Mouse (Mus musculus) limb, embryonic 11.5 days (tissue): Measurements from ENCODE around the gene Gxylt2. TPM values are rescaled to one million over a fixed set of nuclear protein-coding genes. Genes with fewer than 3 reads are reported as not detected.

Source experiments
- ATAC-seq: fragments of 200-750 bp; cut with Nextera tagmentation; 2 replicates; pipeline ENCODE4 v1.8.0; 2017; ENCODE audit warnings: low read depth; ENCODE audit not compliant: insufficient number of reproducible peaks, low FRiP score, low TSS enrichment
- DNase-seq: peaks from one replicate; pipeline ENCODE4 v3.0.0-alpha.2; 2015; ENCODE audit warnings: low spot score
- H3K27ac ChIP-seq: fragments of 300-500 bp; sonication (generic); replicated peaks from 2 replicates; pipeline ENCODE4 v1.5.1; 2014; ENCODE audit warnings: low read depth, mild to moderate bottlenecking, low read length
- H3K27me3 ChIP-seq: fragments of 300-500 bp; sonication (generic); 2 replicates; pipeline ENCODE4 v1.6.1; 2014; ENCODE audit warnings: mild to moderate bottlenecking, low read length, mixed read lengths; ENCODE audit not compliant: control insufficient read depth, insufficient read depth
- H3K36me3 ChIP-seq: fragments of 300-500 bp; sonication (generic); 2 replicates; pipeline ENCODE4 v1.6.1; 2014; ENCODE audit warnings: mild to moderate bottlenecking, low read length, moderate library complexity, mixed read lengths; ENCODE audit not compliant: control insufficient read depth, insufficient read depth
- H3K4me1 ChIP-seq: fragments of 300-500 bp; sonication (generic); 2 replicates; pipeline ENCODE4 v1.6.1; 2014; ENCODE audit warnings: low read length, mixed read lengths; ENCODE audit not compliant: control insufficient read depth, insufficient read depth
- H3K4me2 ChIP-seq: fragments of 300-500 bp; sonication (generic); 2 replicates; pipeline ENCODE4 v1.6.1; 2014; ENCODE audit warnings: low read depth, mild to moderate bottlenecking, moderate library complexity; ENCODE audit not compliant: severe bottlenecking
- H3K4me3 ChIP-seq: fragments of 300-500 bp; sonication (generic); 2 replicates; pipeline ENCODE4 v1.5.1; 2014; ENCODE audit warnings: low read depth, low read length
- H3K9ac ChIP-seq: fragments of 300-500 bp; sonication (generic); 2 replicates; pipeline ENCODE4 v1.6.1; 2014; ENCODE audit warnings: mild to moderate bottlenecking, low read length
- H3K9me3 ChIP-seq: fragments of 300-500 bp; sonication (generic); 2 replicates; pipeline ENCODE4 v1.6.1; 2016; ENCODE audit warnings: low read length; ENCODE audit not compliant: control insufficient read depth
- WGBS: fragments of 180-500 bp; shearing (Covaris S2); extraction: QIAGEN DNeasy Blood & Tissue Kit; methylation state at CpG from one replicate; pipeline ENCODE4 v1.1.7; 2014; 5-methylcytosine and 5-hydroxymethylcytosine counted together
- polyA plus RNA-seq: library from polyadenylated mRNA; unstranded; fragments of >200 nt; fragmentation: Nextera tagmentation; extraction: Ambion mirVana; gene quantifications from 2 replicates; pipeline ENCODE4 v1.2.1, GENCODE M21; 2014

Gene Gxylt2
- polyA plus RNA-seq, 1 experiment from 2014 or later, result 5.2 TPM

GRCm38 (mm10) chr6:100674974-100675373 lies 29.6 kb upstream of the Gxylt2 start:
- 27% methylated on average over 6 of the region's 6 CpGs for WGBS
- DNase-seq, result no peak

GRCm38 (mm10) chr6:100676461-100676860 lies 28.1 kb upstream of the Gxylt2 start:
- 90% methylated on average over 7 of the region's 7 CpGs for WGBS
- Histone ChIP-seq H3K27me3 (no peaks in the 10 kb centered on the region), H3K9ac (no peak overlapping the region), H3K4me3 (no peak overlapping the region), H3K4me2 (no peak overlapping the region), H3K9me3 (no peaks in the 10 kb centered on the region), H3K4me1 (0 out of 2 replicates have a peak, but pooled peaks cover under 1% of the 10 kb centered on the region), H3K27ac (no peak overlapping the region), H3K36me3 (no peaks in the 10 kb centered on the region)
- ATAC-seq, result no peak
- no peak for DNase-seq

More at GRCm38 (mm10) chr6:100674974-100675373, 29.6 kb upstream of the Gxylt2 start:
- no peaks in the 10 kb centered on the region for H3K27me3 ChIP-seq
- H3K9ac ChIP-seq, result no peak overlapping the region
- no peak overlapping the region for H3K4me2 ChIP-seq
- no peaks in the 10 kb centered on the region for H3K36me3 ChIP-seq
- H3K9me3 ChIP-seq, result no peaks in the 10 kb centered on the region
- no peak for ATAC-seq
- no peak overlapping the region for H3K4me3 ChIP-seq
- 0 out of 2 replicates have a peak, but pooled peaks cover 2% of the 10 kb centered on the region for H3K4me1 ChIP-seq
- no peak overlapping the region for H3K27ac ChIP-seq

GRCm38 (mm10) chr6:100678636-100679035 lies 25.9 kb upstream of the Gxylt2 start:
- H3K36me3 ChIP-seq, result no peaks in the 10 kb centered on the region
- H3K27me3 ChIP-seq, result no peaks in the 10 kb centered on the region
- H3K4me1 ChIP-seq, result no peaks in the 10 kb centered on the region
- H3K4me3 ChIP-seq, result no peak overlapping the region
- H3K4me2 ChIP-seq, result no peak overlapping the region
- H3K9ac ChIP-seq, result no peak overlapping the region
- DNase-seq (no peak), ATAC-seq (no peak)
- H3K27ac ChIP-seq, result no peak overlapping the region
- no peaks in the 10 kb centered on the region for H3K9me3 ChIP-seq
- WGBS, result 91% methylated on average over 2 of the region's 2 CpGs

GRCm38 (mm10) chr6:100686341-100686740 lies 18.2 kb upstream of the Gxylt2 start:
- Histone ChIP-seq H3K27me3 (no peaks in the 10 kb centered on the region), H3K4me2 (no peak overlapping the region), H3K36me3 (no peaks in the 10 kb centered on the region), H3K4me3 (no peak overlapping the region), H3K9me3 (no peaks in the 10 kb centered on the region), H3K4me1 (no peaks in the 10 kb centered on the region), H3K9ac (no peak overlapping the region), H3K27ac (no peak overlapping the region)
- WGBS, result 84% methylated on average over 2 of the region's 2 CpGs
- ATAC-seq (no peak), DNase-seq (no peak)

- DNase-seq, result no peak
- H3K4me1 ChIP-seq, result no peaks in the 10 kb centered on the region; the same call in 1 of the 2 replicates
- H3K4me3 ChIP-seq, result no peak overlapping the region
- H3K27me3 ChIP-seq, result no peaks in the 10 kb centered on the region
- no peak for ATAC-seq
- H3K9ac ChIP-seq, result no peak overlapping the region
- no peak overlapping the region for H3K27ac ChIP-seq
- no peaks in the 10 kb centered on the region for H3K9me3 ChIP-seq
- no peak overlapping the region for H3K4me2 ChIP-seq
- H3K36me3 ChIP-seq, result no peaks in the 10 kb centered on the region
- 79% methylated on average over 5 of the region's 5 CpGs for WGBS
Measured at GRCm38 (mm10) chr6:100699986-100700385, 4.5 kb upstream of the Gxylt2 start.

- Histone ChIP-seq H3K27ac (no peak overlapping the region), H3K4me2 (no peak overlapping the region), H3K27me3 (no peaks in the 10 kb centered on the region), H3K4me3 (no peak overlapping the region), H3K9me3 (no peaks in the 10 kb centered on the region), H3K9ac (no peak overlapping the region), H3K36me3 (no peaks in the 10 kb centered on the region), H3K4me1 (no peaks in the 10 kb centered on the region; the same call in 1 of the 2 replicates)
- ATAC-seq (no peak), DNase-seq (no peak)
- WGBS, result 82% methylated on average over 5 of the region's 5 CpGs
Measured at GRCm38 (mm10) chr6:100700774-100701173, 3.8 kb upstream of the Gxylt2 start.

- H3K4me1 ChIP-seq, result no peaks in the 10 kb centered on the region; the same call in 1 of the 2 replicates
- no peaks in the 10 kb centered on the region for H3K27me3 ChIP-seq
- no peak overlapping the region; the same call in 1 of the 2 replicates for H3K9ac ChIP-seq
- H3K4me3 ChIP-seq, result peak overlapping the region; percentile 59
- H3K27ac ChIP-seq, result no peak overlapping the region
- ATAC-seq (no peak), DNase-seq (no peak)
- no peaks in the 10 kb centered on the region for H3K9me3 ChIP-seq
- H3K4me2 ChIP-seq, result peak overlapping the region; percentile 85
- 36% methylated on average over 8 of the region's 8 CpGs for WGBS
- no peaks in the 10 kb centered on the region for H3K36me3 ChIP-seq
Measured at GRCm38 (mm10) chr6:100704197-100704573, 349 bp upstream of the Gxylt2 start.

GRCm38 (mm10) chr6:100705366-100705811 lies 855 bp downstream of the Gxylt2 start:
- no peaks in the 10 kb centered on the region for H3K27me3 ChIP-seq
- H3K36me3 ChIP-seq, result no peaks in the 10 kb centered on the region
- no peak for ATAC-seq
- no peaks in the 10 kb centered on the region; the same call in 1 of the 2 replicates for H3K4me1 ChIP-seq
- peak overlapping the region; percentile 59 for H3K4me3 ChIP-seq
- under 1% methylated on average over 15 of the region's 15 CpGs for whole genome bisulfite sequencing
- no peaks in the 10 kb centered on the region for H3K9me3 ChIP-seq
- DNase-seq, result peak; percentile 74
- no peak overlapping the region for H3K27ac ChIP-seq
- peak overlapping the region; percentile 79 for H3K9ac ChIP-seq
- H3K4me2 ChIP-seq, result peak overlapping the region; percentile 85

- Histone ChIP-seq H3K9me3 (no peaks in the 10 kb centered on the region), H3K36me3 (no peaks in the 10 kb centered on the region), H3K27me3 (no peaks in the 10 kb centered on the region), H3K4me1 (no peaks in the 10 kb centered on the region; the same call in 1 of the 2 replicates), H3K27ac (no peak overlapping the region), H3K4me2 (no peak overlapping the region), H3K4me3 (no peak overlapping the region), H3K9ac (no peak overlapping the region)
- DNase-seq (no peak), ATAC-seq (no peak)
- whole genome bisulfite sequencing, result 73% methylated on average over 6 of the region's 6 CpGs
Measured at GRCm38 (mm10) chr6:100706861-100707260, 2.3 kb downstream of the Gxylt2 start.
